Mouse (Mus musculus): ENCODE data around the gene Cxcl9. TPM values are rescaled to one million over a fixed set of nuclear protein-coding genes. Genes with fewer than 3 reads are reported as not detected.
A peak's percentile ranks its signal among the peaks of the same experiment; 100 is the strongest.
"Not testable (repeated sequence)": the region's sequence is repeated elsewhere in the genome, so short reads cannot be mapped to it uniquely, and the experiment has no call there.

Cxcl9 gene
- polyA plus RNA-seq, 1 experiment from 2014 or later: not detected

DNA sequence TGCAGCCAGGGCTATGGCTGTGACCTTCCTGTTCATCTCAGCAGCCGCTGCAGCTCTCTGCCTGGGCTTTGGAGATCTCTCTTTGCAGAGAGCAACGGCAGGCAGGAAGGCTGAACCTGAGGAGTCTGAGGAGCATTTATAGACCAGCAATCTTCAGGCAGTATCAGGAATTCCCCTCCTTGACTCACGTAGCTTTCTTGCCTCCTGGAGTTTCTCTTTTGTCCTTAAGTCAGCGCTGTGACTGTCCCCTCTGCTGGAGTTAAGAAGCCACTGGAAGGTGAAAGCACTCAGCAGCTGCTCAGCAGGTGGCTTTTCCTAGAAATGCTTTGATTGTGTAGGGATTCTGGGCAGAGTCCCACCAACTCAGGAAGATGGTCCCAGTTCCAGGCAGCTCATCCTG, 35.3 kb upstream of the Cxcl9 start:
- no peak overlapping the region for H3K4me3 ChIP-seq
- H3K27me3 ChIP-seq (ENCODE audit: insufficient read depth, poor library complexity, severe bottlenecking): no peaks in the 10 kb centered on the region
- 11% methylated on average over 4 of the region's 4 CpGs for WGBS
- no peak overlapping the region for H3K27ac ChIP-seq
- H3K36me3 ChIP-seq: no peaks in the 10 kb centered on the region
- no peaks in the 10 kb centered on the region for H3K9me3 ChIP-seq
- no peak for DNase-seq (ENCODE audit: low spot score)
- no peaks in the 10 kb centered on the region for H3K4me1 ChIP-seq

GRCm38 (mm10) chr5:92358767-92359455, 31.0 kb upstream of the Cxcl9 start:
- H3K36me3 ChIP-seq: no peaks in the 10 kb centered on the region
- DNase-seq (ENCODE audit: low spot score): no peak
- no peak overlapping the region for H3K4me3 ChIP-seq
- H3K4me1 ChIP-seq: no peaks in the 10 kb centered on the region
- no peaks in the 10 kb centered on the region for H3K9me3 ChIP-seq
- 70% methylated on average over 11 of the region's 11 CpGs for WGBS
- H3K27ac ChIP-seq: no peak overlapping the region
- no peaks in the 10 kb centered on the region for H3K27me3 ChIP-seq (ENCODE audit: insufficient read depth, poor library complexity, severe bottlenecking)

GRCm38 (mm10) chr5:92358033-92358432, 30.2 kb upstream of the Cxcl9 start:
- Histone ChIP-seq H3K27ac (no peak overlapping the region), H3K4me1 (peaks cover 4% of the 10 kb centered on the region; the same call in 1 of the 2 replicates), H3K27me3 (ENCODE audit: insufficient read depth, poor library complexity, severe bottlenecking) (no peaks in the 10 kb centered on the region), H3K36me3 (no peaks in the 10 kb centered on the region), H3K9me3 (no peaks in the 10 kb centered on the region), H3K4me3 (no peak overlapping the region)
- peak; percentile 83 for DNase-seq (ENCODE audit: low spot score)
- 23% methylated on average over 11 of the region's 12 CpGs for WGBS

GRCm38 (mm10) chr5:92353517-92353916, 25.6 kb upstream of the Cxcl9 start:
- Histone ChIP-seq H3K9me3 (no peaks in the 10 kb centered on the region), H3K36me3 (no peaks in the 10 kb centered on the region), H3K27me3 (ENCODE audit: insufficient read depth, poor library complexity, severe bottlenecking) (peaks cover 3% of the 10 kb centered on the region; the same call in 1 of the 2 replicates), H3K27ac (peak overlapping the region; percentile 71), H3K4me3 (peak overlapping the region; percentile 49), H3K4me1 (peaks cover 13% of the 10 kb centered on the region)
- DNase-seq (ENCODE audit: low spot score): no peak
- WGBS: 31% methylated on average over 11 of the region's 11 CpGs

GRCm38 (mm10) chr5:92352716-92353115, 24.8 kb upstream of the Cxcl9 start:
- not testable (repeated sequence) for H3K36me3 ChIP-seq; H3K9me3 ChIP-seq; H3K27me3 ChIP-seq (ENCODE audit: insufficient read depth, poor library complexity, severe bottlenecking); DNase-seq (ENCODE audit: low spot score)
- 25% methylated on average over 4 of the region's 4 CpGs for WGBS
- peak overlapping the region; percentile 56; the same call in 1 of the 2 replicates for H3K27ac ChIP-seq
- H3K4me1 ChIP-seq: peaks cover 16% of the 10 kb centered on the region
- H3K4me3 ChIP-seq: peak overlapping the region; percentile 49; the same call in 1 of the 2 replicates

- peaks cover 16% of the 10 kb centered on the region for H3K4me1 ChIP-seq
- H3K27me3 ChIP-seq (ENCODE audit: insufficient read depth, poor library complexity, severe bottlenecking): peaks cover 15% of the 10 kb centered on the region
- H3K27ac ChIP-seq: no peak overlapping the region
- 81% methylated on average over 7 of the region's 7 CpGs for WGBS
- peak; percentile 58 for DNase-seq (ENCODE audit: low spot score)
- no peaks in the 10 kb centered on the region for H3K36me3 ChIP-seq
- H3K9me3 ChIP-seq: no peaks in the 10 kb centered on the region
- no peak overlapping the region for H3K4me3 ChIP-seq
Measured at GRCm38 (mm10) chr5:92349731-92350130, 21.9 kb upstream of the Cxcl9 start.

- no peak within 1 kb of the TSS for H3K27ac ChIP-seq
- peak within 1 kb of the TSS; percentile 38 for H3K4me3 ChIP-seq
- 21% methylated on average over 14 of the region's 14 CpGs for WGBS
- no peaks in the 10 kb centered on the region for H3K36me3 ChIP-seq
- H3K4me1 ChIP-seq: peaks cover 16% of the 10 kb centered on the region
- H3K9me3 ChIP-seq: no peaks in the 10 kb centered on the region
- H3K27me3 ChIP-seq (ENCODE audit: insufficient read depth, poor library complexity, severe bottlenecking): peaks cover 15% of the 10 kb centered on the region
- peak; percentile 77 for DNase-seq (ENCODE audit: low spot score)
Measured at GRCm38 (mm10) chr5:92348794-92349413, 21.0 kb upstream of the Cxcl9 start, which contains the start of gene Cxcl10. Gene Cxcl10 (minus strand): TSS chr5:92348889.

DNA sequence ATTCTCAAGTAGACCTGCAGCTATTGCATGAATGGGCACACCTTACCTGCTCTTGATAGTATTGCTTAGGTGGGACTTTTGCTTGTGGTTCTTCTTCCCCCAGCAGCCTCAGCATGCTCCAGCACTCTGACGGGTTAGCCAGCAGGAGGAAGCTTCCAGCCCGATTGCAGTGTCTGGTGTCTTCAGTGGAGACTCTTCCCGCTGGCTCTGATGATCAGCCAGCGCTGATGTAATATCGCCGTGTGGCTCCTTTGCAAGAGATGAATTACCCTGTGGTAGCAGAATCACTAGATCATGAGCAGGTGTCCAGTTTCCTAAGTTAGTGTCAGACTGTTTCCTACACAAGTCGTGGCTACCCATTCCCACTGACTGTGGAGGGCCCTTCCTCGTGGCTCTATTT, 17.1 kb upstream of the Cxcl9 start:
- Histone ChIP-seq H3K4me1 (peaks cover 8% of the 10 kb centered on the region), H3K36me3 (no peaks in the 10 kb centered on the region), H3K27me3 (ENCODE audit: insufficient read depth, poor library complexity, severe bottlenecking) (peaks cover 15% of the 10 kb centered on the region), H3K27ac (no peak overlapping the region), H3K9me3 (no peaks in the 10 kb centered on the region), H3K4me3 (no peak overlapping the region)
- 80% methylated on average over 8 of the region's 8 CpGs for WGBS
- no peak for DNase-seq (ENCODE audit: low spot score)

DNA sequence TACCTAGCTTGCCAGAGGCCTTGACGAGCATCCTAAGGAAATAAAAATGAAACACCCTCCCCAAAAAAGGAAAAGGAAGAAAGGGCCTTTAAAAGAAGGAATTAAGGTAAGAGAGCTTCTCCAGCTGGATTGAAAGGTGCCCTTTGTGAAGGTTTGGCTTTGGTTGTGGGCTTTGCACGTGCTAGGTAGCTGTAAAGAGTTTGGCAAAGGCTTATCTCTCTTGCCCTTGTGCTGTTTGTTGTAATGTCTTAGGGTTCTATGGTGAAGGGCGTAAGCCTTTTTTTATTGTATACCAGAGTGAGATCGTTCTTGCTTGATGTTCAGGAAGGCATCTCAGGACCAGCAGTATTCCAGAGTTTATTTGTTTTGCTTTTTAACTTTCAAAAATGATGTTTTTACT, 12.7 kb upstream of the Cxcl9 start:
- WGBS: 66% methylated on average over 4 of the region's 4 CpGs
- H3K9me3 ChIP-seq: no peaks in the 10 kb centered on the region
- H3K27me3 ChIP-seq (ENCODE audit: insufficient read depth, poor library complexity, severe bottlenecking): peaks cover 4% of the 10 kb centered on the region; the same call in 1 of the 2 replicates

DNA sequence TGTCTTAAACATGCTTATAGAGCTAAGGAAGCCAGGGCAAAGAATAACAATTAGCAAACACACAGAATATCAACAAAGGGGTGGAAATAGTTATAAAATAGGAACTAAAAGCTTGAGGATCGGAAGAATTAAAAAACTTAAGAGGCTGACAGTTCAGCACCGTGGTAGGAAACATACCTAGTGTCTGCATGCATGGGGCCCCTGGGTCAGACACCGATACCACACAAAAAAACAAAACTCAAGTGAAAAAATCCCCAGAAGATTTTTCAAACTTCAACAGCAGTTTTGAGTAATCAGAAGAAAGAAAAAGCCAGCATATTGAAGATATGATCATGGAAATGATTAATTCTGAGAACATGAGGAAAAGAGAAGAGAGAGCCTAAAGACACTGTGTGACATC, 8.9 kb upstream of the Cxcl9 start:
- Histone ChIP-seq H3K4me3 (no peak overlapping the region), H3K9me3 (no peaks in the 10 kb centered on the region), H3K36me3 (no peaks in the 10 kb centered on the region), H3K4me1 (no peaks in the 10 kb centered on the region), H3K27me3 (ENCODE audit: insufficient read depth, poor library complexity, severe bottlenecking) (no peaks in the 10 kb centered on the region), H3K27ac (no peak overlapping the region)
- no peak for DNase-seq (ENCODE audit: low spot score)
- WGBS: 81% methylated on average over 3 of the region's 3 CpGs

More for the DNA sequence above, 12.7 kb upstream of the Cxcl9 start:
- H3K36me3 ChIP-seq: no peaks in the 10 kb centered on the region
- no peak overlapping the region for H3K27ac ChIP-seq
- DNase-seq (ENCODE audit: low spot score): no peak
- H3K4me3 ChIP-seq: no peak overlapping the region
- no peaks in the 10 kb centered on the region for H3K4me1 ChIP-seq

GRCm38 (mm10) chr5:92332359-92332840, 4.5 kb upstream of the Cxcl9 start:
- 73% methylated on average over 9 of the region's 9 CpGs for WGBS
- H3K4me3 ChIP-seq: no peak overlapping the region
- H3K36me3 ChIP-seq: no peaks in the 10 kb centered on the region

GRCm38 (mm10) chr5:92331635-92332338, 3.9 kb upstream of the Cxcl9 start, which contains the start of gene Art3:
Gene Art3 (plus strand): TSS chr5:92331827.
- Histone ChIP-seq H3K4me3 (no peak within 1 kb of the TSS), H3K36me3 (no peaks in the 10 kb centered on the region), H3K9me3 (no peaks in the 10 kb centered on the region), H3K27ac (peak within 1 kb of the TSS; percentile 29; the same call in 1 of the 2 replicates), H3K27me3 (ENCODE audit: insufficient read depth, poor library complexity, severe bottlenecking) (no peaks in the 10 kb centered on the region), H3K4me1 (no peaks in the 10 kb centered on the region)
- no peak for DNase-seq (ENCODE audit: low spot score)
- 86% methylated on average over 17 of the region's 17 CpGs for WGBS

More at GRCm38 (mm10) chr5:92332359-92332840, 4.5 kb upstream of the Cxcl9 start:
- Histone ChIP-seq H3K27me3 (ENCODE audit: insufficient read depth, poor library complexity, severe bottlenecking) (no peaks in the 10 kb centered on the region), H3K27ac (peak overlapping the region; percentile 29; the same call in 1 of the 2 replicates), H3K9me3 (no peaks in the 10 kb centered on the region), H3K4me1 (no peaks in the 10 kb centered on the region)
- DNase-seq (ENCODE audit: low spot score): no peak

DNA sequence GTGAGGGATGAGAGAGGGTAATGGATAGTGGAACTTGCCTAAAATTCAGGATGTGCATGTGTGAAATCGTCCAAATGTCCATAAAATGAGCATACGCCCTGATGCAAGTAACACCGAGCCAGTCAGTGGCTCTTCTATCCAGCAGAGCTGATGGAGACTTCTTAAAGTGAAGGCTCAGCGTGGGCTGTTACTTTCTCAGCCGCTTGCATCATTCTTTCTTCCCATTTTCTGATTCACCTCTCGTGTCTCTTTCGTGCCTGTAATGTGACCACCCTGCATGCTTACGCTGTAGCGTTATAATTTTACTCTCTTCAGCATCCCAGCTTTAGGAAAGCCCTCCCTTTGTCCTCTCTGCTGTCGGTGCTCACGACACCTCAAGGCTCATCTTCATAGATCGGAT, 3.2 kb upstream of the Cxcl9 start:
- WGBS: 89% methylated on average over 12 of the region's 12 CpGs
- H3K4me1 ChIP-seq: no peaks in the 10 kb centered on the region
- no peaks in the 10 kb centered on the region for H3K36me3 ChIP-seq
- H3K27me3 ChIP-seq (ENCODE audit: insufficient read depth, poor library complexity, severe bottlenecking): no peaks in the 10 kb centered on the region
- no peaks in the 10 kb centered on the region for H3K9me3 ChIP-seq
- H3K27ac ChIP-seq: no peak overlapping the region
- DNase-seq (ENCODE audit: low spot score): no peak
- H3K4me3 ChIP-seq: no peak overlapping the region

All from heart, embryonic 10.5 days (tissue).